Comparison of ENCODE assay signal across 14 mouse cellular contexts in genomic region chr6:99019716-99020115, GRCm38 (mm10).
DNase-seq lines count a peak whose midpoint lies in the region; ATAC-seq and TF ChIP-seq lines count a peak whose summit lies in the region.
"Had no signal": no experiment of that assay in that cellular context is flagged by ENCODE, and none has a peak within 500 bp of the region (broad histone marks: within the 10 kb centered on the region; RNA-seq: fewer than 3 reads in every experiment).

No protein-coding gene starts in this region.

- TF ChIP-seq CTCF in stomach, postnatal 0 days (IDR thresholded peaks at IDR 0.05; ENCODE audit: low read depth) = no peak

- 72% methylated on average over 8 of the region's 8 CpGs for WGBS in forebrain, embryonic 16.5 days
- WGBS in forebrain, embryonic 13.5 days = 71% methylated on average over 8 of the region's 8 CpGs
- 72% methylated on average over 8 of the region's 8 CpGs for WGBS in hindbrain, embryonic 14.5 days
- WGBS in hindbrain, embryonic 10.5 days = 83% methylated on average over 8 of the region's 8 CpGs
- 29% methylated on average over 8 of the region's 8 CpGs for WGBS in neural tube, embryonic 11.5 days
- 50% methylated on average over 8 of the region's 8 CpGs for WGBS in stomach, postnatal 0 days

- H3K36me3 ChIP-seq in forebrain, embryonic 16.5 days (ENCODE audit: control insufficient read depth, insufficient read depth) = no peaks in the 10 kb centered on the region
- 0 out of 2 replicates have a peak, but pooled peaks cover 8% of the 10 kb centered on the region for H3K36me3 ChIP-seq in forebrain, embryonic 13.5 days (ENCODE audit: poor library complexity, severe bottlenecking)
- no peaks in the 10 kb centered on the region for H3K36me3 ChIP-seq in hindbrain, embryonic 14.5 days (replicated peaks; ENCODE audit: control insufficient read depth, insufficient read depth)
- H3K36me3 ChIP-seq in hindbrain, embryonic 10.5 days = peaks cover 18% of the 10 kb centered on the region
- no peaks in the 10 kb centered on the region for H3K36me3 ChIP-seq in neural tube, embryonic 11.5 days (ENCODE audit: control insufficient read depth, insufficient read depth, low read length)
- H3K36me3 ChIP-seq in stomach, postnatal 0 days (ENCODE audit: control insufficient read depth, insufficient read depth, low read length) = peaks cover 6% of the 10 kb centered on the region
- H3K36me3 ChIP-seq: hindbrain, embryonic 15.5 days had no signal

- no peaks in the 10 kb centered on the region for H3K9me3 ChIP-seq in forebrain, embryonic 16.5 days (ENCODE audit: control insufficient read depth, low read length)
- H3K9me3 ChIP-seq in forebrain, embryonic 13.5 days (replicated peaks) = no peaks in the 10 kb centered on the region
- H3K9me3 ChIP-seq in hindbrain, embryonic 14.5 days (ENCODE audit: control insufficient read depth, low read length) = no peaks in the 10 kb centered on the region
- H3K9me3 ChIP-seq in hindbrain, embryonic 10.5 days = no peaks in the 10 kb centered on the region
- H3K9me3 ChIP-seq in neural tube, embryonic 11.5 days (ENCODE audit: control insufficient read depth, low read length) = no peaks in the 10 kb centered on the region
- no peaks in the 10 kb centered on the region for H3K9me3 ChIP-seq in stomach, postnatal 0 days (ENCODE audit: control insufficient read depth, low read length)
- H3K9me3 ChIP-seq: embryonic facial prominence, embryonic 15.5 days; hindbrain, embryonic 15.5 days had no signal

- peak overlapping the region; percentile 18 for H3K27ac ChIP-seq in forebrain, embryonic 16.5 days (ENCODE audit: low read length)
- H3K27ac ChIP-seq in forebrain, embryonic 13.5 days = no peak overlapping the region
- H3K27ac ChIP-seq in hindbrain, embryonic 14.5 days = no peak overlapping the region; the same call in 1 of the 2 replicates
- no peak overlapping the region for H3K27ac ChIP-seq in hindbrain, embryonic 10.5 days
- peak overlapping the region; percentile 60; the same call in 1 of the 2 replicates for H3K27ac ChIP-seq in neural tube, embryonic 11.5 days (ENCODE audit: low read depth, low read length)
- H3K27ac ChIP-seq in stomach, postnatal 0 days (replicated peaks) = peak overlapping the region; percentile 35
- H3K27ac ChIP-seq: embryonic facial prominence, embryonic 15.5 days had no signal

- no peak for ATAC-seq in forebrain, embryonic 16.5 days
- no peak for ATAC-seq in forebrain, embryonic 13.5 days
- ATAC-seq in hindbrain, embryonic 14.5 days (ENCODE audit: low FRiP score) = no peak
- ATAC-seq in neural tube, embryonic 11.5 days (ENCODE audit: insufficient read depth, low FRiP score, low TSS enrichment) = 0 out of 2 replicates have a peak, but pooled peaks have one; percentile 6
- ATAC-seq in stomach, postnatal 0 days (ENCODE audit: low FRiP score, low TSS enrichment) = no peak

- H3K4me3 ChIP-seq in forebrain, embryonic 16.5 days (replicated peaks; ENCODE audit: low read length) = no peak overlapping the region
- H3K4me3 ChIP-seq in forebrain, embryonic 13.5 days = no peak overlapping the region
- no peak overlapping the region for H3K4me3 ChIP-seq in hindbrain, embryonic 14.5 days (replicated peaks; ENCODE audit: low read length)
- no peak overlapping the region for H3K4me3 ChIP-seq in hindbrain, embryonic 10.5 days
- no peak overlapping the region for H3K4me3 ChIP-seq in neural tube, embryonic 11.5 days (ENCODE audit: low read depth, low read length)
- H3K4me3 ChIP-seq in stomach, postnatal 0 days (ENCODE audit: low read depth, low read length) = no peak overlapping the region
- H3K4me3 ChIP-seq: embryonic facial prominence, embryonic 15.5 days; hindbrain, embryonic 15.5 days had no signal

- H3K27me3 ChIP-seq in forebrain, embryonic 16.5 days (replicated peaks; ENCODE audit: control insufficient read depth, insufficient read depth, low read length) = 0 out of 2 replicates have a peak, but pooled peaks cover 2% of the 10 kb centered on the region
- H3K27me3 ChIP-seq in forebrain, embryonic 13.5 days = peaks cover 17% of the 10 kb centered on the region; the same call in 1 of the 2 replicates
- peaks cover 21% of the 10 kb centered on the region for H3K27me3 ChIP-seq in hindbrain, embryonic 14.5 days (ENCODE audit: control insufficient read depth, insufficient read depth, low read length)
- H3K27me3 ChIP-seq in hindbrain, embryonic 10.5 days (ENCODE audit: insufficient read depth, poor library complexity, severe bottlenecking) = peaks cover 20% of the 10 kb centered on the region
- no peaks in the 10 kb centered on the region for H3K27me3 ChIP-seq in neural tube, embryonic 11.5 days (ENCODE audit: control insufficient read depth, insufficient read depth, low read length)
- H3K27me3 ChIP-seq in stomach, postnatal 0 days (ENCODE audit: control insufficient read depth, insufficient read depth, low read length) = no peaks in the 10 kb centered on the region

- no peak for TF ChIP-seq EP300 in stomach, postnatal 0 days (optimal IDR thresholded peaks at IDR 0.05)

- H3K4me2 ChIP-seq in forebrain, embryonic 16.5 days (ENCODE audit: low read length) = peak overlapping the region; percentile 19
- no peak overlapping the region for H3K4me2 ChIP-seq in forebrain, embryonic 13.5 days
- H3K4me2 ChIP-seq in hindbrain, embryonic 14.5 days (replicated peaks) = 0 out of 2 replicates have a peak overlapping the region, but pooled peaks have one; percentile 4
- 0 out of 2 replicates have a peak overlapping the region, but pooled peaks have one; percentile 12 for H3K4me2 ChIP-seq in neural tube, embryonic 11.5 days (ENCODE audit: low read depth)
- peak overlapping the region; percentile 27; the same call in 1 of the 2 replicates for H3K4me2 ChIP-seq in stomach, postnatal 0 days (replicated peaks; ENCODE audit: low read depth)
- H3K4me2 ChIP-seq: embryonic facial prominence, embryonic 15.5 days had no signal

- 0 out of 2 replicates have a peak overlapping the region, but pooled peaks have one; percentile 8 for H3K9ac ChIP-seq in forebrain, embryonic 16.5 days (replicated peaks; ENCODE audit: low read depth, low read length)
- no peak overlapping the region for H3K9ac ChIP-seq in forebrain, embryonic 13.5 days
- peak overlapping the region; percentile 16; the same call in 1 of the 2 replicates for H3K9ac ChIP-seq in hindbrain, embryonic 14.5 days
- H3K9ac ChIP-seq in neural tube, embryonic 11.5 days (ENCODE audit: low read length) = no peak overlapping the region
- H3K9ac ChIP-seq in stomach, postnatal 0 days (ENCODE audit: low read length) = no peak overlapping the region
- H3K9ac ChIP-seq: embryonic facial prominence, embryonic 15.5 days; hindbrain, embryonic 15.5 days had no signal

- DNase-seq in hindbrain, embryonic 14.5 days (ENCODE audit: low spot score) = no peak
- no peak for DNase-seq in hindbrain, embryonic 10.5 days (ENCODE audit: low spot score)
- DNase-seq in neural tube, embryonic 11.5 days (ENCODE audit: low spot score) = no peak
- DNase-seq in neural tube, embryonic 10.5 days (ENCODE audit: extremely low spot score, low spot score) = no peak
- no peak for DNase-seq in stomach, postnatal 0 days (ENCODE audit: low spot score)
- DNase-seq in ovary, adult 18-20 months (ENCODE audit: low spot score) = no peak
- DNase-seq: cerebellum, adult 11-12 months; kidney, postnatal 14 days; retina, postnatal 1 day; thymus, adult 2 months had no signal

- H3K4me1 ChIP-seq in forebrain, embryonic 16.5 days (replicated peaks; ENCODE audit: control insufficient read depth, insufficient read depth, low read length) = peaks cover 23% of the 10 kb centered on the region
- peaks cover 46% of the 10 kb centered on the region for H3K4me1 ChIP-seq in forebrain, embryonic 13.5 days
- peaks cover 20% of the 10 kb centered on the region for H3K4me1 ChIP-seq in hindbrain, embryonic 14.5 days (replicated peaks; ENCODE audit: control insufficient read depth, insufficient read depth, low read length)
- peaks cover 36% of the 10 kb centered on the region for H3K4me1 ChIP-seq in hindbrain, embryonic 10.5 days (replicated peaks)
- peaks cover 44% of the 10 kb centered on the region for H3K4me1 ChIP-seq in neural tube, embryonic 11.5 days (ENCODE audit: control insufficient read depth, insufficient read depth, low read length)
- peaks cover 11% of the 10 kb centered on the region for H3K4me1 ChIP-seq in stomach, postnatal 0 days (replicated peaks; ENCODE audit: control insufficient read depth, insufficient read depth)

Comparison
In these comparisons a context has a peak if more than half of its experiments do, and no peak if none do; other contexts are left out.
1. H3K27ac ChIP-seq: peak in forebrain, embryonic 16.5 days (single experiment), neural tube, embryonic 11.5 days (single experiment) and stomach, postnatal 0 days (single experiment); none in forebrain, embryonic 13.5 days (single experiment), hindbrain, embryonic 14.5 days (single experiment) and hindbrain, embryonic 10.5 days (single experiment).
2. H3K9ac ChIP-seq: peak in forebrain, embryonic 16.5 days (single experiment) and hindbrain, embryonic 14.5 days (single experiment); none in forebrain, embryonic 13.5 days (single experiment), neural tube, embryonic 11.5 days (single experiment) and stomach, postnatal 0 days (single experiment).